Mouse (Mus musculus) CH12.LX (cell line): Measurements from ENCODE around the gene Selplg.

Experiments
- CTCF ChIP-seq, 2 experiments: IDR thresholded peaks in 1 of 2; conservative IDR thresholded peaks in 1 of 2; 2 replicates each; pipeline ENCODE4 v1.5.1; 2011 to 2012; ENCODE audit warnings: low read depth in 2 of 2, low read length in 2 of 2, improper control_type of control experiment in 1 of 2, inconsistent platforms in 1 of 2, mild to moderate bottlenecking in 1 of 2, moderate library complexity in 1 of 2
- EP300 ChIP-seq: IDR thresholded peaks from 2 replicates; pipeline ENCODE4 v1.6.1; 2011; ENCODE audit warnings: low read length, improper control_type of control experiment
- HCFC1 ChIP-seq: IDR thresholded peaks from 2 replicates; pipeline ENCODE4 v1.6.1; 2012; ENCODE audit warnings: low read depth, mild to moderate bottlenecking, inconsistent platforms, low read length, improper control_type of control experiment
- JUN ChIP-seq: IDR thresholded peaks from 2 replicates; pipeline ENCODE4 v1.6.1; 2011; ENCODE audit warnings: low read depth, mild to moderate bottlenecking, low read length, improper control_type of control experiment, moderate library complexity; ENCODE audit not compliant: insufficient read depth
- MAFK ChIP-seq: IDR thresholded peaks from 2 replicates; pipeline ENCODE4 v1.6.1; 2011; ENCODE audit warnings: low read length, improper control_type of control experiment; ENCODE audit not compliant: insufficient replicate concordance
- NRF1 ChIP-seq: IDR thresholded peaks from 2 replicates; pipeline ENCODE4 v1.6.1; 2014; ENCODE audit warnings: low read depth, mild to moderate bottlenecking, inconsistent platforms, low read length, improper control_type of control experiment, moderate library complexity
- POLR2A ChIP-seq: IDR thresholded peaks from 2 replicates; pipeline ENCODE4 v1.6.1; 2011; ENCODE audit warnings: low read depth, mild to moderate bottlenecking, improper control_type of control experiment, low read length
- RCOR1 ChIP-seq: conservative IDR thresholded peaks from 2 replicates; pipeline ENCODE4 v1.6.1; 2012; ENCODE audit warnings: low read depth, mild to moderate bottlenecking, inconsistent platforms, low read length, improper control_type of control experiment
- SIN3A ChIP-seq: IDR thresholded peaks from 2 replicates; pipeline ENCODE4 v1.6.1; 2012; ENCODE audit warnings: low read length, improper control_type of control experiment, inconsistent platforms
- SMC3 ChIP-seq: IDR thresholded peaks from 2 replicates; pipeline ENCODE4 v1.6.1; 2011; ENCODE audit warnings: low read depth, low read length, improper control_type of control experiment
- ZKSCAN1 ChIP-seq: IDR thresholded peaks from 2 replicates; pipeline ENCODE4 v1.6.1; 2012; ENCODE audit warnings: low read depth, inconsistent platforms, low read length, improper control_type of control experiment, borderline replicate concordance
- ZMIZ1 ChIP-seq: IDR thresholded peaks from 2 replicates; pipeline ENCODE4 v1.6.1; 2012; ENCODE audit warnings: low read depth, mild to moderate bottlenecking, inconsistent platforms, low read length, improper control_type of control experiment

DNA sequence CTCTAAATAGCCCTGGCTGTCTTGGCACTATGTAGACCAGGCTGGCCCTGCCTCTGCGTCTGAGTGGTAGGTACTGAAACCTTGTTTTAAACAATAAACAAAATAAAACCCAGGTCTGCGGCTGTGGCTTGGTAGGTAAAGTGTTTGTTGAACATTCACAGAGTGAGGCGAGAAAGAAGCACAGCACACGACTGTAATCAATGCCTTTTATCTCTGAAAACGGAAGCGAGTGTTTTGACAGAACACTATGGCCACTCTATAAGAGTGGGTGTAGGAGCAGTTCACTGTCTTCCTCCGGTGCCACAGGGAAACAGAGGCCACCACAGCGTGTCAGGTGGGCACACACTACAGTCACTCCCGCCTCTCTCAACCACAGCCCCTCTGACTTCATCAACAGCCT lies 9.8 kb upstream of the Selplg start:
- TF ChIP-seq CTCF (conservative IDR thresholded peaks at IDR 0.05 in 1 of 2, IDR thresholded peaks at IDR 0.05 in 1 of 2; ENCODE audit: low read depth in 2 of 2, low read length in 2 of 2): no peak
- TF ChIP-seq MAFK: no peak
- TF ChIP-seq HCFC1: no peak
- no peak for TF ChIP-seq POLR2A
- TF ChIP-seq JUN: no peak
- TF ChIP-seq ZKSCAN1: no peak
- TF ChIP-seq NRF1: no peak
- TF ChIP-seq ZMIZ1: no peak
- no peak for TF ChIP-seq SMC3
- TF ChIP-seq RCOR1: no peak
- TF ChIP-seq EP300: no peak
- no peak for TF ChIP-seq SIN3A
